Mouse (Mus musculus) T-helper 1 cell (primary cell): ENCODE results near the gene Spsb3.

Experiments used
- in situ Hi-C: fragments of 300-600 bp; cut with MboI, MseI; formaldehyde crosslinking; loops from one replicate; pipeline ENCODE4 v1.15.1; 2025; ENCODE audit warnings: high pct_unique_total_duplicates

Gene Spsb3

GRCm38 (mm10) chr17:24873695-24874404, 12.6 kb upstream of the Spsb3 start:
- in situ Hi-C loops: no loop called here

GRCm38 (mm10) chr17:24874405-24874745, 12.1 kb upstream of the Spsb3 start:
- in situ Hi-C loops: no loop called here

- in situ Hi-C loops: no loop called here
These were observed 11.5 kb upstream of the Spsb3 start for GRCm38 (mm10) chr17:24874989-24875388.

GRCm38 (mm10) chr17:24877336-24878116, 8.9 kb upstream of the Spsb3 start:
- in situ Hi-C loops: no loop called here

- in situ Hi-C loops: no loop called here
These were observed 8.4 kb upstream of the Spsb3 start for GRCm38 (mm10) chr17:24878117-24878397.

GRCm38 (mm10) chr17:24878531-24878930, 7.9 kb upstream of the Spsb3 start:
- in situ Hi-C loops: no loop called here

GRCm38 (mm10) chr17:24881738-24882440, 4.6 kb upstream of the Spsb3 start:
- in situ Hi-C loops: no loop called here

GRCm38 (mm10) chr17:24884391-24884790, 2.1 kb upstream of the Spsb3 start:
- in situ Hi-C loops: no loop called here

- in situ Hi-C loops: loop anchor here (5.0 kb wide), 1 partner anchor 38 kb away; no protein-coding TSS in a partner anchor
These were observed 898 bp upstream of the Spsb3 start for GRCm38 (mm10) chr17:24885356-24886133.

GRCm38 (mm10) chr17:24886932-24887271, 459 bp downstream of the Spsb3 start:
- in situ Hi-C loops: loop anchor here (5.0 kb wide), 1 partner anchor 40 kb away; no protein-coding TSS in a partner anchor

GRCm38 (mm10) chr17:24887291-24888080, 1.0 kb downstream of the Spsb3 start:
- in situ Hi-C loops: loop anchor here (5.0 kb wide), 1 partner anchor 40 kb away; no protein-coding TSS in a partner anchor

- in situ Hi-C loops: loop anchor here (5.0 kb wide), 1 partner anchor 42 kb away; no protein-coding TSS in a partner anchor
These were observed 2.4 kb downstream of the Spsb3 start for GRCm38 (mm10) chr17:24888862-24889261.

- in situ Hi-C loops: no loop called here
These were observed 4.0 kb downstream of the Spsb3 start for GRCm38 (mm10) chr17:24890151-24891092.

GRCm38 (mm10) chr17:24891321-24891720, 4.9 kb downstream of the Spsb3 start:
- in situ Hi-C loops: no loop called here

GRCm38 (mm10) chr17:24892785-24893184, 6.3 kb downstream of the Spsb3 start:
- in situ Hi-C loops: no loop called here

- in situ Hi-C loops: no loop called here
These were observed 6.8 kb downstream of the Spsb3 start for GRCm38 (mm10) chr17:24893276-24893675.

GRCm38 (mm10) chr17:24894061-24894994, 7.9 kb downstream of the Spsb3 start:
- in situ Hi-C loops: no loop called here

GRCm38 (mm10) chr17:24894995-24895547, 8.6 kb downstream of the Spsb3 start, which contains the start of the genes Eme2 and Mrps34:
Gene Eme2 (minus strand): TSS chr17:24895087.
Gene Mrps34 (plus strand): TSS chr17:24895116.
- in situ Hi-C loops: no loop called here
